Comparison of ENCODE assay signal across 21 mouse cellular contexts in the genomic region with DNA sequence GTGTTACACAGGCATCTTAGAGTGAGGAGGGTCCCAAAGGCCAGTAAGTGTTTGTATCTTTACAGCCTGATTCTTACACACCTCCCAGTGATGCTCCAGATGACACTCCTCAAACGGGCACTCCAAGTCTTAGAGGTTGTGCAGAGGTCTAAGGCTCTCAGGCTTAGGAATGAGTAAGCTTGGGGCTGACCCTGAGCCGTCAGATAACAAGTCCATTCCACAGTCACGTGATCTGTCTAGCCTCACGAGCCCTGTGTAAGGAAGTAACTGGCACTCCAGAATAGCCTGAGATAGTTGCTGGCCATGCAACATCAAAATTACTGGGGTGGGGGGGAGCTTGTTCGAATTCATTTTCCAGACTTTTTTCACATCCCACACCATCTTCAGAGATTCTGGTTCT. TPM values are rescaled to one million over a fixed set of nuclear protein-coding genes. Genes with fewer than 3 reads are reported as not detected.
"Had no signal": no experiment of that assay in that cellular context is flagged by ENCODE, and none has a peak within 500 bp of the region (broad histone marks: within the 10 kb centered on the region; RNA-seq: fewer than 3 reads in every experiment).

No protein-coding gene starts in this region.

- H3K9me3 ChIP-seq: limb, embryonic 12.5 days; midbrain, embryonic 15.5 days; neural tube, embryonic 13.5 days had no signal

- H3K4me2 ChIP-seq: limb, embryonic 12.5 days; midbrain, embryonic 11.5 days; midbrain, embryonic 15.5 days; neural tube, embryonic 13.5 days had no signal

- ATAC-seq: midbrain, embryonic 15.5 days had no signal

- H3K9ac ChIP-seq: limb, embryonic 12.5 days; liver, embryonic 14.5 days; midbrain, embryonic 15.5 days; neural tube, embryonic 13.5 days had no signal

- H3K27ac ChIP-seq: limb, embryonic 12.5 days; liver, embryonic 14.5 days; midbrain, embryonic 15.5 days; neural tube, embryonic 13.5 days had no signal

- H3K4me3 ChIP-seq: limb, embryonic 12.5 days; midbrain, embryonic 15.5 days; neural tube, embryonic 13.5 days had no signal

- H3K36me3 ChIP-seq: limb, embryonic 12.5 days; midbrain, embryonic 15.5 days; neural tube, embryonic 13.5 days had no signal

- DNase-seq: kidney, adult 8-10 months; kidney, postnatal 25 days; layer of hippocampus, adult 9-11 months; layer of hippocampus, postnatal 36 days; liver; lung, adult 2 months; retina, postnatal 1 day; right cerebral cortex, postnatal 4 days; spleen, adult 18-20 months; thymus, adult 18-20 months; thymus, postnatal 14 days had no signal

RNA-seq across cellular contexts. Expression of gene Rxfp3, which starts 2.3 kb away (rescaled TPM):
- total RNA-seq: megakaryocyte progenitor cell, adult 5-6 weeks; monocyte, adult 5-6 weeks had no signal
- polyA plus RNA-seq: liver, embryonic 14.5 days; lung, adult 2 months had no signal

RNA-seq across cellular contexts. Expression of gene Adamts12, which starts 24.5 kb away (rescaled TPM):
- total RNA-seq: monocyte, adult 5-6 weeks had no signal

RNA-seq across cellular contexts. Expression of gene Slc45a2, which starts 39.5 kb away (rescaled TPM):
- total RNA-seq: layer of hippocampus, postnatal 36 days; left cerebral cortex, adult 8-10 months; left cerebral cortex, postnatal 25 days; megakaryocyte progenitor cell, adult 5-6 weeks; monocyte, adult 5-6 weeks had no signal
- polyA plus RNA-seq: lung, adult 2 months; neural tube, embryonic 13.5 days; stomach, embryonic 14.5 days had no signal

RNA-seq across cellular contexts. Expression of gene Amacr, which starts 58.5 kb away (rescaled TPM):
- total RNA-seq: monocyte, adult 5-6 weeks had no signal
